Mouse (Mus musculus): ENCODE results near the gene Ormdl2.

DNA sequence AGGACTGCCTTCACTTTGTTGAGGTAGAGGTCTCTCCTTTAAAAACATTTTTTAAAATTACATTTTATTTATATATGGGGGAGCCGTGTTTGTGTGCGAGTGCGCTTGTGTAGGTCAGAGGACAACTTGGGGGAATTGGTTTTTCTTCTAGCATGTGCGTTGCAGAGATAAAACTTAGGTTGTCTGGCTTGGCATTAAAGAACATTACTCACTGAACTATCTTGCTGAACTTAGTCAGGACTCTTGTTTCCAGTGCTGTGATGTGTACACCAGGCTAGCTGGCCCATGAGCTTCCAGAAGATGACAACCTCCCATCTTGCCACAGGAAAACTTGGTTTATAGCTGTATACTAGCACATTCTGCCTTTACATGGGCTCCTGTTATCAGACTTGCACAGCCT is 25.2 kb upstream of the Ormdl2 start:
- TF ChIP-seq CTCF (IDR thresholded peaks at IDR 0.05; ENCODE audit: control insufficient read depth, insufficient read depth, insufficient read length) (no peak), USF1 (IDR thresholded peaks at IDR 0.05; ENCODE audit: low read depth) (no peak)
